Mouse (Mus musculus) E14TG2a.4 (cell line): ENCODE results near the gene Uggt1.

ENCODE experiments used
- CTCF ChIP-seq: conservative IDR thresholded peaks from 2 replicates; pipeline ENCODE4 v1.5.1; 2014; ENCODE audit warnings: low read length
- NANOG ChIP-seq: IDR thresholded peaks from 2 replicates; pipeline ENCODE4 v1.6.1; 2014; ENCODE audit warnings: borderline replicate concordance, low read length, mixed read lengths
- POU5F1 ChIP-seq: IDR thresholded peaks from 2 replicates; pipeline ENCODE4 v1.6.1; 2014; ENCODE audit warnings: low read length, borderline replicate concordance

- no peak for TF ChIP-seq CTCF
- no peak for TF ChIP-seq POU5F1
- TF ChIP-seq NANOG = no peak
These were observed 13.4 kb downstream of the Uggt1 start for GRCm38 (mm10) chr1:36230919-36231705.
